Mouse (Mus musculus) olfactory bulb, adult 2 months (tissue): ENCODE measurements around the gene Olfr1383.
"Not testable (repeated sequence)": the region's sequence is repeated elsewhere in the genome, so short reads cannot be mapped to it uniquely, and the experiment has no call there.

ENCODE experiments used
- CTCF ChIP-seq: fragments of 200-500 bp; IDR thresholded peaks from 2 replicates; pipeline ENCODE4 v1.5.1; 2012; ENCODE audit warnings: low read depth, mild to moderate bottlenecking, low read length, moderate library complexity; ENCODE audit not compliant: insufficient read depth
- POLR2A ChIP-seq: fragments of 200-500 bp; IDR thresholded peaks from 2 replicates; pipeline ENCODE4 v1.6.1; 2012; ENCODE audit warnings: mild to moderate bottlenecking, low read depth, low read length, moderate library complexity; ENCODE audit not compliant: insufficient read depth

DNA sequence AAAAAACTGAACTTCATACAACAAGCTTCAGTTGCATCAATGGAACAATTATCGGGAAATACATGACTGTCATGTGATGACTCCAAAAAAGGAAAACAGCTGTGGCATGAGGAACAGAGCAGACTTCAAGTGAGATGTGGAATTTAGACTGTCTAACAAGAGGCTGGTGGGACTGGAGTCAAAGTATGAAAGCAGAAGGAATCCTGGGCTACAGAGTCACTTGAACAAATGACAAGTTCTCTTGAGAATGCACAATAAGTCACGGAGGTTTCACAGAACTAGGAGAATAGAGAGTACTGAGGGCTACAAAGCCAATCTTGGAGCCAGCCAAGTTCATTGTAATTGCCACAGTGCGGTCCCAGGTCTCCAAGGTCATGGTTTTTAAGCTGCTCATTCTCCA is 23.7 kb downstream of the Olfr1383 start, which contains the start of gene Olfr1381:
- not testable (repeated sequence) for TF ChIP-seq POLR2A, CTCF
